Mouse (Mus musculus) heart, postnatal 0 days (tissue): ENCODE data around the gene Anpep. TPM values are rescaled to one million over a fixed set of nuclear protein-coding genes. Genes with fewer than 3 reads are reported as not detected.

Source experiments
- ATAC-seq: fragments of 200-750 bp; cut with Nextera tagmentation; 2 replicates; pipeline ENCODE4 v1.8.0; 2017; ENCODE audit warnings: low read depth, moderate number of reproducible peaks, moderate library complexity; ENCODE audit not compliant: insufficient read depth
- DNase-seq: peaks from one replicate; pipeline ENCODE4 v3.0.0-alpha.2; 2016; ENCODE audit warnings: low spot score
- H3K27ac ChIP-seq: fragments of 300-500 bp; sonication (generic); 2 replicates; pipeline ENCODE4 v1.5.1; 2014; ENCODE audit warnings: low read depth, mild to moderate bottlenecking
- H3K27me3 ChIP-seq: fragments of 300-500 bp; sonication (generic); 2 replicates; pipeline ENCODE4 v1.6.1; 2014; ENCODE audit warnings: low read length, mixed read lengths; ENCODE audit not compliant: control insufficient read depth, insufficient read depth
- H3K36me3 ChIP-seq: fragments of 300-500 bp; sonication (generic); replicated peaks from 2 replicates; pipeline ENCODE4 v1.6.1; 2014; ENCODE audit warnings: low read length, mixed read lengths; ENCODE audit not compliant: control insufficient read depth, insufficient read depth
- H3K4me1 ChIP-seq: fragments of 300-500 bp; sonication (generic); 2 replicates; pipeline ENCODE4 v1.6.1; 2014; ENCODE audit warnings: antibody characterized with exemption; ENCODE audit not compliant: control insufficient read depth, insufficient read depth
- H3K4me2 ChIP-seq: fragments of 300-500 bp; sonication (generic); 2 replicates; pipeline ENCODE4 v1.6.1; 2014; ENCODE audit warnings: low read depth, mild to moderate bottlenecking, low read length, moderate library complexity
- H3K4me3 ChIP-seq: fragments of 300-500 bp; sonication (generic); 2 replicates; pipeline ENCODE4 v1.5.1; 2014; ENCODE audit warnings: low read depth, low read length
- H3K9ac ChIP-seq: fragments of 300-500 bp; sonication (generic); replicated peaks from 2 replicates; pipeline ENCODE4 v1.6.1; 2014; ENCODE audit warnings: low read depth, low read length, mixed read lengths
- H3K9me3 ChIP-seq: fragments of 300-500 bp; sonication (generic); replicated peaks from 2 replicates; pipeline ENCODE4 v1.6.1; 2016; ENCODE audit warnings: low read length; ENCODE audit not compliant: control insufficient read depth
- CTCF ChIP-seq: IDR thresholded peaks from 2 replicates; pipeline ENCODE4 v1.5.1; 2016; ENCODE audit warnings: antibody characterized with exemption, control low read depth, low read depth
- EP300 ChIP-seq: IDR thresholded peaks from 2 replicates; pipeline ENCODE4 v1.6.1; 2016; ENCODE audit warnings: antibody characterized with exemption, low read depth
- WGBS: fragments of 180-500 bp; shearing (Covaris S2); extraction: QIAGEN DNeasy Blood & Tissue Kit; methylation state at CpG from one replicate; pipeline ENCODE4 v1.1.7; 2014; 5-methylcytosine and 5-hydroxymethylcytosine counted together
- polyA plus RNA-seq: library from polyadenylated mRNA; unstranded; fragments of >200 nt; fragmentation: Nextera tagmentation; extraction: Ambion mirVana; gene quantifications from 2 replicates; pipeline ENCODE4 v1.2.1, GENCODE M21; 2015
- total RNA-seq: library from RNA; depleted of rRNA; stranded (reverse); fragments of >200 nt; gene quantifications from 2 replicates; pipeline ENCODE4 v1.2.3, GENCODE M21; 2014; ENCODE audit warnings: low replicate concordance; rRNA removed

The Anpep gene
- total RNA-seq (13.4 and 15.6 TPM in 2 replicates), polyA plus RNA-seq (6.9 and 8.3 TPM in 2 replicates)

DNA sequence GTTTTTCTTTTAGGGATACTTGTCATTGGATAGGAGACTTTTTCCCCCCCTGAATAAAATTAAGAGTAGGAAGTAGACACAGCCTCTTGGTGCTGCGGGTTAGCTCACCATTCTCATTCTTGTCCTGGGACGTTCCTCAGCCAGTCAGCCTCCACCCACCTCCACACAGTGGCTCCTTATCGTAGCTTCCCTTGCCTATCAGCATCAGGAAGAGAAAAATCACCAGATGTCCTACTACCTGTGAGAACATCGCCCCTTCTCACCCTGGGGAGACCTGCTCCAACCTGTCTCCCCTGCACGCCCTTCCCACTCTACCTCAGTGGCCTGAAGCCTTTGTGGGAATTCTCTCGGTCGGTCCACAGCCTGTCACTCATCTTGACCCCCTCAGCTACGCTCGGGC is at the start of gene Anpep:
Anpep (minus strand) TSS at position 249 of the 400 bp plus-strand sequence.
- 56% methylated on average over 9 of the region's 9 CpGs for WGBS
- DNase-seq: no peak
- Histone ChIP-seq H3K4me3 (no peak within 1 kb of the TSS), H3K27me3 (no peaks in the 10 kb centered on the region), H3K9me3 (no peaks in the 10 kb centered on the region), H3K4me1 (0 out of 2 replicates have a peak, but pooled peaks cover 4% of the 10 kb centered on the region), H3K9ac (no peak within 1 kb of the TSS), H3K36me3 (no peaks in the 10 kb centered on the region), H3K27ac (no peak within 1 kb of the TSS), H3K4me2 (no peak within 1 kb of the TSS)
- TF ChIP-seq CTCF (no peak), EP300 (no peak)
- no peak for ATAC-seq

DNA sequence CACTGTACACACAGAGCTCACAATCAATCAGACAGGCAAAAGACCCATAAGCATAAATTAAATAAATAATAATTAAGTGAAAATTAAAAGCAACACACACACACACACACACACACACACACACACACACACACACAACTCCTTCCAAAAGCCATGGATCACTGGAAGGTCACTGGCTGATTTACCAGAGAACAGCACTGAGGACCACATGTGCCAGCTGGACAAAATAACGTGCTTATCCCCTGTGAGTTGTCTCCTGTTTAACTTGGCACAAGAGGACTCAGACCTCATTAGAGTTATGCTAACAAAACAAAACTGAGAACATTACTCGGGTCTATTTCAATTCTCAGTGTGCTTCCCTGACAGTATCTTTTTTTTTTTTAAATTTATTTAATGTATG is 46.5 kb upstream of the Anpep start:
- 48% methylated on average over 2 of the region's 2 CpGs for WGBS
- ATAC-seq: no peak
- H3K36me3 ChIP-seq: peaks cover 50% of the 10 kb centered on the region

DNA sequence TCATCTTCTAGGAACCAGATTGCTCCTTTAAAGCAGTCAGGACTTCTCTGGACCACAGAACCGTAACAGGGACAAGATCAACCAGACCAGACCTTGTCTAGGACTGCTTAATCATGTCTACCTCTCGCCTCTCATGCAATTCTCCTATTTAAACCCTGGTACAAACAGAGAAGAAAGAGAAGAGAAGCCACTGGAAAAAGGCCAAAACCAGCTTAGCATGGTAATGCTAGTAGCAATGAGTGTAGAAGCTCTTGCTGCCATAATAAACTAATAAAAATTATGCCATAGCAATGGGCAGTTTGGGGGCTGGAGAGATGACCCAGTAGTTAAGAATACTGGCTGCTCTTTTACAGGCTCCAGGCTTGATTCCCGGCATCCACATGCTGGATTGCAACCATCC is 46.1 kb upstream of the Anpep start:
- H3K36me3 ChIP-seq: peaks cover 53% of the 10 kb centered on the region

More for the DNA sequence above, 46.5 kb upstream of the Anpep start:
- Histone ChIP-seq H3K9me3 (no peaks in the 10 kb centered on the region), H3K9ac (no peak overlapping the region), H3K4me1 (peaks cover 4% of the 10 kb centered on the region; the same call in 1 of the 2 replicates), H3K4me3 (no peak overlapping the region), H3K27ac (no peak overlapping the region), H3K4me2 (no peak overlapping the region), H3K27me3 (no peaks in the 10 kb centered on the region)
- no peak for DNase-seq
- TF ChIP-seq CTCF (no peak), EP300 (no peak)

DNA sequence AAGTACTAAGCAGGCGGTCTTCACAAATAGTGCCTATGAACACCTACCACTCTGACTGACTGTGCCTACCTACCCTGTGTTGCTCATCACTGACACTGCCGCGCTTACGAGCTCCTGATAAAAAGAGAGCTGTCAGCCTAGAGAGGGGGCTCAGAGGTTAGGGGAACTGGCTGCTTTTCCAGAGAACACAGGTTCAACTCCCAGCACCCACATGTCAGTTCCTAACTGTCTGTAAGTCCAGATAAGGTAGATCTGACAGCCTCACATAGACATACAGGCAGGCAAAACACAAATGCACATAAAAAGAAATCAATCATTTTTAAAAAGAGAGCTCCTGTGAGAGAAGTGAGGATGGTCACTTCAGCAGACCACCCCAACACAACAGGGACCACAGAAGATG is 44.3 kb upstream of the Anpep start:
- 90% methylated on average over 4 of the region's 4 CpGs for WGBS
- Histone ChIP-seq H3K4me3 (no peak overlapping the region), H3K36me3 (peaks cover 57% of the 10 kb centered on the region)

More for the DNA sequence above, 46.1 kb upstream of the Anpep start:
- no peak overlapping the region for H3K4me3 ChIP-seq
- H3K9ac ChIP-seq: no peak overlapping the region
- no peaks in the 10 kb centered on the region for H3K27me3 ChIP-seq
- H3K9me3 ChIP-seq: no peaks in the 10 kb centered on the region
- peaks cover 4% of the 10 kb centered on the region; the same call in 1 of the 2 replicates for H3K4me1 ChIP-seq
- H3K27ac ChIP-seq: no peak overlapping the region
- TF ChIP-seq CTCF (no peak), EP300 (no peak)
- no peak for ATAC-seq
- WGBS: 86% methylated on average over 3 of the region's 3 CpGs
- DNase-seq: no peak
- no peak overlapping the region for H3K4me2 ChIP-seq

DNA sequence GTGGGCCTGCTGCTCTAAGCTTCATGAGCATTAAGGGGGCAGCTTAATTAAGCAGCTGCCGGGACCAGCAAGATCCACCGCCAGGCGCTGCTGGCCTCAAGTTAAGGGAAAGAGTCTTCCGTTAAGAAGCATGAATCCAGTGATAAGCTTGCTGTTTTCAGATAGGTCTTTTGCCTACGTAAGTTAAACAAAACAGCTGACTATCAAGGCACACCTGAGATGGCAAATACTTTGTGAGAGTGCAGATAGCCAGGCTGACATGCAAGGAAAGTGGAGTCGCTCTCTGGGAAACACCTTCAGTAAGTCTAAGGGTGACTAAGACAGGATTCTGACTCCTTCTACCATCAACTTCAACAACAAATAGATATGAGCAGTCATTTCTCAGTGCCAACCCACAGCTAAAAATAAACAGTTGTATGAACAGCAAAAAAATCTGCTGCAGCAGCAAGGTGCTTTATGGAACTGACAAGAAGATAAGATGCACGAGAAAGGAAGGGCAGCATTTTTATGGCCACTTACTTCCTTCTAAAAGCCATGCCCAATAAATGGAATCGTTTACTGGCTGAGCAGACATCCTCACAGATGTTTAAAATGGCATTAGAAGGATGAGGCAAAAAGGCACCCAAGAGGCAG is 42.4 kb upstream of the Anpep start:
- peaks cover 4% of the 10 kb centered on the region; the same call in 1 of the 2 replicates for H3K4me1 ChIP-seq
- 55% methylated on average over 8 of the region's 8 CpGs for WGBS
- no peaks in the 10 kb centered on the region for H3K9me3 ChIP-seq
- H3K27me3 ChIP-seq: no peaks in the 10 kb centered on the region
- no peak overlapping the region for H3K9ac ChIP-seq
- no peak for DNase-seq
- no peak for TF ChIP-seq EP300
- no peak for TF ChIP-seq CTCF
- peaks cover 40% of the 10 kb centered on the region for H3K36me3 ChIP-seq
- no peak for ATAC-seq
- no peak overlapping the region for H3K4me2 ChIP-seq
- no peak overlapping the region for H3K27ac ChIP-seq
- no peak overlapping the region for H3K4me3 ChIP-seq

More for the DNA sequence above, 44.3 kb upstream of the Anpep start:
- H3K9me3 ChIP-seq: no peaks in the 10 kb centered on the region
- DNase-seq: no peak
- H3K4me1 ChIP-seq: peaks cover 4% of the 10 kb centered on the region; the same call in 1 of the 2 replicates
- H3K27ac ChIP-seq: no peak overlapping the region
- no peak overlapping the region for H3K4me2 ChIP-seq
- H3K27me3 ChIP-seq: no peaks in the 10 kb centered on the region
- H3K9ac ChIP-seq: no peak overlapping the region
- no peak for TF ChIP-seq CTCF
- TF ChIP-seq EP300: no peak
- no peak for ATAC-seq

DNA sequence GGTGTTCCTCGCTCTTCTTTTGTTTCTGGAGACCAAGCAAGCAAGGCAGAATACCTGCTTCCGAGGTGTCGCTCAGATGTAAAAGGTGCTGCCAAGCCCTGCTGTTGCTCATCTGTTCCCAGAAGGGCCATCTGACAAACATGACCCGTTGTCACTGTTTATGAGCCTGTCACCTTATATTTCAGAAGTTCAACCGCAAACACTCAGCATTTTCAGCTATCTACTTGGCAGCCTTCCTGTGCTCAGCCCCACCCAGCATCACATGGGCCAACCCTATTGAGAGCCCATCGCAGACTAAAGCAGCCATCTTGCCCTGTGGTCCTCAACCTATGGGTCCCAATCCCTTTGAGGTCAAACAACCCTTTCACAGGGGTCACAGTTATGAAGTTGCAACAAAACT is 39.9 kb upstream of the Anpep start:
- no peak overlapping the region for H3K4me3 ChIP-seq
- peaks cover 27% of the 10 kb centered on the region for H3K36me3 ChIP-seq
- WGBS: 90% methylated on average over 6 of the region's 6 CpGs
- H3K9ac ChIP-seq: no peak overlapping the region
- no peaks in the 10 kb centered on the region for H3K9me3 ChIP-seq
- H3K27ac ChIP-seq: no peak overlapping the region
- TF ChIP-seq EP300 (no peak), CTCF (no peak)
- DNase-seq (no peak), ATAC-seq (no peak)
- no peak overlapping the region for H3K4me2 ChIP-seq
- H3K27me3 ChIP-seq: no peaks in the 10 kb centered on the region
- peaks cover 4% of the 10 kb centered on the region; the same call in 1 of the 2 replicates for H3K4me1 ChIP-seq
